Mouse (Mus musculus) midbrain, postnatal 0 days (tissue): Measurements from ENCODE around the gene Gm36210. TPM values are rescaled to one million over a fixed set of nuclear protein-coding genes. Genes with fewer than 3 reads are reported as not detected.
A peak's percentile ranks its signal among the peaks of the same experiment; 100 is the strongest.

Source experiments
- ATAC-seq: fragments of 200-750 bp; cut with Nextera tagmentation; 2 replicates; pipeline ENCODE4 v1.8.0; 2017; ENCODE audit warnings: moderate number of reproducible peaks, mild to moderate bottlenecking, moderate TSS enrichment, moderate library complexity; ENCODE audit not compliant: low FRiP score
- DNase-seq: peaks from one replicate; pipeline ENCODE4 v3.0.0-alpha.2; 2015; ENCODE audit warnings: low spot score
- H3K27ac ChIP-seq: fragments of 300-500 bp; sonication (generic); 2 replicates; pipeline ENCODE4 v1.5.1; 2014; ENCODE audit warnings: low read depth, mild to moderate bottlenecking, low read length, mixed read lengths
- H3K27me3 ChIP-seq: fragments of 300-500 bp; sonication (generic); 2 replicates; pipeline ENCODE4 v1.6.1; 2014; ENCODE audit warnings: low read length, control low read depth, mixed read lengths; ENCODE audit not compliant: insufficient read depth
- H3K36me3 ChIP-seq: fragments of 300-500 bp; sonication (generic); 2 replicates; pipeline ENCODE4 v1.6.1; 2014; ENCODE audit warnings: low read length, control low read depth, mixed read lengths; ENCODE audit not compliant: insufficient read depth
- H3K4me1 ChIP-seq: fragments of 300-500 bp; sonication (generic); 2 replicates; pipeline ENCODE4 v1.6.1; 2014; ENCODE audit warnings: mild to moderate bottlenecking, control low read depth, antibody characterized with exemption, low read length, mixed read lengths; ENCODE audit not compliant: insufficient read depth
- H3K4me2 ChIP-seq: fragments of 300-500 bp; sonication (generic); 2 replicates; pipeline ENCODE4 v1.6.1; 2014; ENCODE audit warnings: low read depth, mild to moderate bottlenecking, low read length, mixed read lengths; ENCODE audit not compliant: poor library complexity, severe bottlenecking
- H3K4me3 ChIP-seq: fragments of 300-500 bp; sonication (generic); 2 replicates; pipeline ENCODE4 v1.5.1; 2014; ENCODE audit warnings: low read depth, mild to moderate bottlenecking, low read length, moderate library complexity
- H3K9ac ChIP-seq: fragments of 300-500 bp; sonication (generic); replicated peaks from 2 replicates; pipeline ENCODE4 v1.6.1; 2014; ENCODE audit warnings: mild to moderate bottlenecking, low read length, moderate library complexity, mixed read lengths; ENCODE audit not compliant: poor library complexity, severe bottlenecking
- H3K9me3 ChIP-seq: fragments of 300-500 bp; sonication (generic); 2 replicates; pipeline ENCODE4 v1.6.1; 2016; ENCODE audit warnings: low read length, control low read depth
- CTCF ChIP-seq: IDR thresholded peaks from 2 replicates; pipeline ENCODE4 v1.5.1; 2016; ENCODE audit warnings: antibody characterized with exemption, mild to moderate bottlenecking
- WGBS: fragments of 180-500 bp; shearing (Covaris S2); extraction: QIAGEN DNeasy Blood & Tissue Kit; methylation state at CpG from one replicate; pipeline ENCODE4 v1.1.7; 2014; 5-methylcytosine and 5-hydroxymethylcytosine counted together
- polyA plus RNA-seq: library from polyadenylated mRNA; unstranded; fragments of >200 nt; fragmentation: Nextera tagmentation; extraction: Ambion mirVana; gene quantifications from 2 replicates; pipeline ENCODE4 v1.2.1, GENCODE M21; 2015
- total RNA-seq: library from RNA; depleted of rRNA; stranded (reverse); fragments of >200 nt; gene quantifications from 2 replicates; pipeline ENCODE4 v1.2.3, GENCODE M21; 2014

Gm36210 gene
- total and polyA plus RNA-seq, 2 experiments from 2014 or later, result 0.32 TPM; not detected in 1

DNA sequence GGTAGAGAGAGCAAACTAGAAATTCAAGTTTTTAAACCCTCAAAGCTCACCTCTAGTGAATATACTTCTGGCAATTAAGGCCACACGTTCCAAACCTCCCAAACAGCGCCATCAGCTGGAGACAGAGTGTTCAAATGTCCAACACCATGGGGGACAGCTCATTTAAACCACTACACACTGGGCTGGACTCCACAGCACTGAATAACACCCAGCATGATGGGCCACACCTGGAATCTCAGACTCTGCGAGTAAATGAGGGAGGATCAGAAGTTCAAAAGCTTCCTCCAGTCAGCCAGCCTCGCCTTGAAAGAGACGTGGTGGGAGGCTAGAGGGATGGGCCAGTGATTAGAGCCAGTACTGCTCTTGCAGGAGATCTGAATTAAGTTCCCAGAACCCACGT, 36.2 kb downstream of the Gm36210 start, which contains the start of gene Isoc2b:
Gene Isoc2b (minus strand): TSS at position 126 of the 400 bp plus-strand sequence.
- Histone ChIP-seq H3K27ac (no peak within 1 kb of the TSS), H3K27me3 (no peaks in the 10 kb centered on the region), H3K9ac (no peak within 1 kb of the TSS), H3K4me2 (no peak within 1 kb of the TSS), H3K4me1 (no peaks in the 10 kb centered on the region), H3K36me3 (no peaks in the 10 kb centered on the region), H3K9me3 (no peaks in the 10 kb centered on the region), H3K4me3 (no peak within 1 kb of the TSS)
- no peak for TF ChIP-seq CTCF
- no peak for DNase-seq
- no peak for ATAC-seq
- WGBS, result 52% methylated on average over 6 of the region's 6 CpGs

DNA sequence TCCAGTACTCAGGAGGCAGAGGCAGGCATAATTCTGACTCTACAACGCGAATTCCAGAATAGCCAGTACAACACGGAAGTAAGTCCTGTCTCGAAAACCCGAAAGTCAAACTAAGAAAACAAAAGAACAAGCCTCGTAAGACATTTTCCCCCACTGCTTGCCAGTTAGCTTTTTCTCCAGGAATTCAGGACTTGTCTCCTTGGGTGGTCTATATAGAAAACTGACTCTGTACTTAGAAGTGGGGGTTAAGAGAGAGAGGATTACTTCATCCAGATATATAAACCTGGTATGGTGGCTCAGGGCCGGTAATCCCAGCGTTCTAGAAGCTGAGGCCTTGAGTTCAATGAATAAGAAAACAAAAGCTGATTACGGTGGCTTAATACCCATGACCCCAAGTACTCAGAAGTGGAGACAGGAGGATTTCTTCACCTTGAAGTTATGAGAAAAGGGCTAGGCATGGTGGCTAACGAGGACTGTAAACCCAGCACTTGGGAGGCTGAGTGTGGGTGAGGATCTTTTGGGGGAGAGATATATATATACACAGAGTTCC, 39.6 kb downstream of the Gm36210 start:
- Histone ChIP-seq H3K4me2 (peak overlapping the region; percentile 68), H3K27me3 (no peaks in the 10 kb centered on the region), H3K9ac (peak overlapping the region; percentile 59), H3K4me1 (no peaks in the 10 kb centered on the region), H3K27ac (peak overlapping the region; percentile 57), H3K36me3 (no peaks in the 10 kb centered on the region), H3K9me3 (no peaks in the 10 kb centered on the region), H3K4me3 (peak overlapping the region; percentile 44)
- WGBS, result 20% methylated on average over 10 of the region's 10 CpGs
- no peak for TF ChIP-seq CTCF
- no peak for DNase-seq
- ATAC-seq, result no peak

DNA sequence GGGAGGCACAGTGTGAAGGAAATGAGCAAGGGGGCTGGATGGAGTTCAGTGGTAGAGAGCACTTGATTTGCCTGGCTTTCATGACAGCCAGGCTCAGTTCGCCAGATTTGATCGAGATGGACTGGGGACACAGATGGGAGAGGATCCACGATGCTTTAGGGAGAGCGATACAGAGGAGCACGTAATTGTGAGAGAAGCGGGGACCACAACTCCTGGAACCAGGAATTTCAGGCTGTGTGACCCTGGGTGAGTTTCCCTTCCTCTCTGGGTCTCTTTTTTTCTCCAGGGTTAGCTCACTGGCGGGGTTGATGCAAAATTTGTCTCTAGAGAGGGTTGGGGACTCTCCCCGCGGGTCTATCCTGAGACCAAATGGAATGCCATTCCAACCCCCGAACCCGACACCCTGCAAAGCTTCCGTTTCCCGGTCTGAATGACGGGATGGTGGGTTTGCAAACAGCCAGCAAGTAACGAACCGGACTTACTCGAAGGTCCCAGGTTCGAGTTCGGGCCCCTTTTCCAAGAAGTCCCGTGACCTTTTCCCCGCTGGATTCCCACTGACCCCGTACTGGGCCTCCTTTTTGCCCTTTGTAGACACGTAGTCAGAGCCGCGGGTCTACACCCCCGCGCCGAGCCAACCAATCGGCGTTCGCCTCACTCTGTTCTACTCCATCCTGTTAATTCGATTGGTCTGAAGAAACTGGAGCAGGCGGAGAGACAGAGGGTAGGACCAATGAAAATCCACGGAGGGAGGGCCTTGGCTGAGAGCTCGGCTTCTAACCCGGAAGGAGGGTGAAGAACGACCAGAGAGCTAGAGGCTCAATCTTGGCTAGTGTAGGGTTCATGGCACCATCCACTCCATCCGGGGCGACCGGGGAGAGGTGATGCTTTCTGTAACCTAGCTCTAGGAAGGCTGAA, 40.5 kb downstream of the Gm36210 start:
- WGBS, result 2% methylated on average over 40 of the region's 40 CpGs
- H3K27ac ChIP-seq, result peak overlapping the region; percentile 57
- H3K9me3 ChIP-seq, result no peaks in the 10 kb centered on the region
- no peaks in the 10 kb centered on the region for H3K27me3 ChIP-seq
- peak; percentile 100 for ATAC-seq
- DNase-seq, result peak; percentile 98
- no peaks in the 10 kb centered on the region for H3K4me1 ChIP-seq
- peak overlapping the region; percentile 44 for H3K4me3 ChIP-seq
- no peak for TF ChIP-seq CTCF
- H3K9ac ChIP-seq, result peak overlapping the region; percentile 59
- H3K36me3 ChIP-seq, result no peaks in the 10 kb centered on the region
- peak overlapping the region; percentile 68 for H3K4me2 ChIP-seq

DNA sequence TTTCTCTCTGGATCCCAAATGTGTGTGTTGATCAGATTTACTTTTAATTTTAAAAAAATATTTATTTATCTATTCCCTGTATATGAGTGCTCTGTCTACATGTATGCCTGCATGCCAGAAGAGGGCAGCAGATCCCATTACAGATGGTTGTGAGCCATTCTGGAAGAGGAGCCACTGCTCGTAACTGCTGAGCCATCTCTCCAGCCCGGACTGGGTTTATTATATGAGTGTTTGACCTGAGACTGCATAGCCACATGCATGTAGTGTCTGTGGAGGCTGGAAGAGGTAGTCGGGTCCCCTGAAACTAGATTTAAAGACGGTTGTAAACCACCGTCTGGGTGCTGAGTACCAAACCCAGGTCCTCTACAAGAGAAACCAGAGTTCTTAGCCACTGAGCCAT, 41.2 kb downstream of the Gm36210 start:
- Histone ChIP-seq H3K4me3 (no peak overlapping the region; the same call in 1 of the 2 replicates), H3K27ac (peak overlapping the region; percentile 40; the same call in 1 of the 2 replicates), H3K9me3 (no peaks in the 10 kb centered on the region), H3K4me2 (peak overlapping the region; percentile 68; the same call in 1 of the 2 replicates), H3K27me3 (no peaks in the 10 kb centered on the region), H3K4me1 (no peaks in the 10 kb centered on the region), H3K9ac (no peak overlapping the region), H3K36me3 (no peaks in the 10 kb centered on the region)
- ATAC-seq (peak; percentile 54), DNase-seq (peak; percentile 42)
- TF ChIP-seq CTCF, result peak; percentile 73
- WGBS, result 53% methylated on average over 5 of the region's 5 CpGs

DNA sequence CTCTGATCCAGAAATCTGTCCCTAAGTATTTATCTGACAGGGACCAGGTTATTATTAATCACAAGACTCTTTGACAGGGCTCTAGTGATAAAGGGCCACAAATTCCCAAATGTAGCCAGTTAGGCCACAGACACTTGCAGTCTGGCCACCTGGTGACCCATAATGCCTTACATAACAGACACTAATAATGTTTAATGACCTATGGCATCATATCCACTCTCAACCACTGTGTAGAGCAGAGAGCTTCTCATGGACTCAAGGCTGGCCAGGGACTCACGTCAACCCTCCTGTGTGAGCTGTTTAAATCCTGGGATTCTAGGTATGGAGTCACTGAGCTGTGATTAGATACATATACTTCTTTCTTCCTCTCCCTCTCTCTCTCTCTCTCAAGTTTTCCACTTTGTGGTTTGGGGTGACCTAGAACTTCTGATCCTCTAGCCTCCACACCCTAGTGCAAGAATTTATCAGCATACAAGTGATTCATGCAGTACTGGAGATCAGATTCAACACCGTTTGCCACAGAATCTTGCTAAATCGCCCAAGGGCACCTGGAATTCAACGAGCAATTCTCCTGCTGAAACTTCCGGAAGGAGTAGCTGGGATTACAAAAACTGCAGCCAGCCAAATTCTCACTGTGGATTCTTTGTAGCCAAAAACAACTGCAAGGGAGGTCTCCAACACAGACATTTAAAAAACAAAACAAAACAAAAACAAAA, 42.0 kb downstream of the Gm36210 start:
- 89% methylated on average over 5 of the region's 5 CpGs for WGBS
- no peak overlapping the region for H3K27ac ChIP-seq
- no peaks in the 10 kb centered on the region for H3K36me3 ChIP-seq
- no peak overlapping the region for H3K4me2 ChIP-seq
- H3K9ac ChIP-seq, result no peak overlapping the region
- TF ChIP-seq CTCF, result no peak
- no peak for DNase-seq
- H3K4me1 ChIP-seq, result no peaks in the 10 kb centered on the region
- no peak for ATAC-seq
- no peak overlapping the region for H3K4me3 ChIP-seq
- no peaks in the 10 kb centered on the region for H3K27me3 ChIP-seq
- no peaks in the 10 kb centered on the region for H3K9me3 ChIP-seq
